Mouse (Mus musculus) right cerebral cortex, postnatal 4 days (tissue): Measurements from ENCODE around the gene Galnt10.

ENCODE experiments used
- DNase-seq: peaks from one replicate; pipeline ENCODE4 v3.0.0-alpha.2; 2022

The Galnt10 gene

GRCm38 (mm10) chr11:57831281-57831781 lies 186.1 kb downstream of the Galnt10 start:
- DNase-seq, result no peak

- DNase-seq, result no peak
Measured at GRCm38 (mm10) chr11:57831861-57832260, 186.6 kb downstream of the Galnt10 start.

- DNase-seq, result no peak
Measured at GRCm38 (mm10) chr11:57832552-57833201, 187.4 kb downstream of the Galnt10 start, which contains the start of gene Hand1. Gene Hand1, minus strand, starts transcription at chr11:57832818.

- DNase-seq, result no peak
Measured at GRCm38 (mm10) chr11:57833296-57833977, 188.2 kb downstream of the Galnt10 start.

GRCm38 (mm10) chr11:57834031-57834430 lies 188.8 kb downstream of the Galnt10 start:
- DNase-seq, result no peak

DNA sequence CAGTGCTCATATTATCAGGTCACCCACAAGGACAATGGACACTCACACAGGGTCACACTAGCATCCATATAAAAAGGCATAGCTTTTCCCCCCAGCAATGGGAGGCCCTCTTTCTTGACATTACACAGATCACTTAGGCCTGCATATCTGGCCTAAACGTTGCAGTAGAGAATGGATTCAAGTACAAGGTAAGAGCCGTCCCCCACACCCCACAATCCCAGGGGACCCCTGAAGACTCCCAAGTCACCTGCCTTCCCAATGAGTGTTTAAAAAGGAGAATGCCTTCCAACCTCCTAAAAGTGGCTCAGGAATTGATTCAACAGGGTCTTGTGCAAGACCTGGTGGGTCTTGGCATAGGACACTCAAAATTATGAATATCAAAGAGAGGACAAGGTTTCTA lies 190.1 kb downstream of the Galnt10 start:
- DNase-seq, result no peak

GRCm38 (mm10) chr11:57835931-57836330 lies 190.7 kb downstream of the Galnt10 start:
- no peak for DNase-seq

DNA sequence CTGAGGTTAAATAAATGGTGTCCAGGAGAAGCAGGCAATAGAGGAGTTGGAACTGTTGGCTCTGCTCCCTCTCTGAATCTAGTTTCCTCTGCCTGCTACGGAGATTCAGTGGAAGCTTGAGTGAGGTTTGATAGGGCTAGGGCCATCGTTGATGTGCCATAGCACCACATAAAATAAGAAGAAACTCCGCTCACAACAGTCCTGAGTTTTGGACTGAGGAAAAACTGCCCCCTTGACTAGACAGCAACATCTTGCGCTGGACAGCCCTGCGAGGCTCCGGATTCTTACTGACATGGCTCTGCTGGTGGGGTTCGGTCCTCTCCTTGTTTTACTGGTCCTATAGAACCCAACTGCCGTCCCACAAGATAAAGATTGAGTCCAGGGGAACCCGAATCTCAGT lies 191.2 kb downstream of the Galnt10 start:
- no peak for DNase-seq
